Mouse (Mus musculus): ENCODE measurements at regions not wholly inside any gene's neighbourhood (a gene's known extent, or its start where the extent isn't known, plus 50 kb on each side); places are given as distances from the start of the nearest gene placed in this dataset.
A peak's percentile ranks its signal among the peaks of the same experiment; 100 is the strongest.

DNA sequence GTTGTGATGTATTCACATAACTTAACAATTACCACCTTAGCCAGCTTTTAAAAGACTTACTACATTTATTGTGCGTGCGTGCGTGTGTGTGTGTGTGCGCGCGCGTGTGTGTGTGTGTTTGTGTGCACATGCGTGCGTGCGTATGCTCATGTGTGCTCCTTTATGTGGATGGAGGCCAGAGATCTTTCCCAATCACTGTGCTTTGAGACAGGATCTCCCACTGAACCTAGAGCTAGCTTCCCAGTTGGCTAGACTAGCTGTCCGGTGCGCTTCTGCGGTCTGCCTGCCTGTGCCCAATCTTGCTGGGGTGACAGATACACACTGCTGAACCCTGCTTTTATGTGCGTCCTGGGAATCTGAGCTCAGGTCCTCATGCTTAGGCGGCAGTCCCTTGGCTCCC lies 50.1 kb upstream of the Arhgap29 start:
- 92% methylated on average over 15 of the region's 15 CpGs for WGBS
- Histone ChIP-seq H3K36me3 (ENCODE audit: control insufficient read depth, insufficient read depth) (no peaks in the 10 kb centered on the region), H3K9ac (ENCODE audit: low read depth, low read length) (no peak overlapping the region), H3K4me3 (ENCODE audit: low read depth, low read length) (no peak overlapping the region), H3K4me2 (replicated peaks; ENCODE audit: low read depth) (no peak overlapping the region), H3K4me1 (replicated peaks; ENCODE audit: control insufficient read depth, insufficient read depth, low read length) (no peaks in the 10 kb centered on the region), H3K27ac (ENCODE audit: low read depth, low read length) (no peak overlapping the region), H3K9me3 (ENCODE audit: control insufficient read depth) (no peaks in the 10 kb centered on the region), H3K27me3 (replicated peaks; ENCODE audit: control insufficient read depth, insufficient read depth, low read length) (no peaks in the 10 kb centered on the region)
- TF ChIP-seq CTCF (IDR thresholded peaks at IDR 0.05; ENCODE audit: low read depth), result no peak
- no peak for ATAC-seq

DNA sequence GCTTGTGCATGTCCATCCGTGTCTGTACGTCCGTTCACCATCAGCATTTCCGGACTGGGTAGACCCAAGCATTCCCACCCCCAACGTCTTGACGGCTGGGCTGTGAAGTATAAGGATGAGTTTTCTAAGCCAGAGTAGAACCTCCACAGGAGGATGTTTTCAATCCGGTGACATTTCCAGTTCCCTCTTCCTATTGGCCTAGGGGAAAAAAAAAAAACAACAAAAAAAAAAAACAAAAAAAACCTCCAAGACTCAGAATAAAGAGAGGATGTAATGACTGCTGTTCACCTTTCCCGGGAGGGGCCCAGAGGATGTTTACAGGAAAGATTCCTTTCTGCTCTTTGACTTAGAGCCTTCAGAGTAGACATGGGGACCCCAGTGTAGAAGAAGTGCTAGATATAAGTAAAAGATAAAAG lies 51.9 kb upstream of the Arhgap29 start:
- TF ChIP-seq CTCF (IDR thresholded peaks at IDR 0.05; ENCODE audit: low read depth), result no peak
- Histone ChIP-seq H3K9ac (ENCODE audit: low read depth, low read length) (no peak overlapping the region), H3K4me3 (ENCODE audit: low read depth, low read length) (no peak overlapping the region), H3K36me3 (ENCODE audit: control insufficient read depth, insufficient read depth) (no peaks in the 10 kb centered on the region), H3K4me2 (replicated peaks; ENCODE audit: low read depth) (no peak overlapping the region), H3K9me3 (ENCODE audit: control insufficient read depth) (no peaks in the 10 kb centered on the region), H3K4me1 (replicated peaks; ENCODE audit: control insufficient read depth, insufficient read depth, low read length) (no peaks in the 10 kb centered on the region), H3K27me3 (replicated peaks; ENCODE audit: control insufficient read depth, insufficient read depth, low read length) (no peaks in the 10 kb centered on the region), H3K27ac (ENCODE audit: low read depth, low read length) (no peak overlapping the region)
- 69% methylated on average over 8 of the region's 8 CpGs for WGBS
- no peak for ATAC-seq

DNA sequence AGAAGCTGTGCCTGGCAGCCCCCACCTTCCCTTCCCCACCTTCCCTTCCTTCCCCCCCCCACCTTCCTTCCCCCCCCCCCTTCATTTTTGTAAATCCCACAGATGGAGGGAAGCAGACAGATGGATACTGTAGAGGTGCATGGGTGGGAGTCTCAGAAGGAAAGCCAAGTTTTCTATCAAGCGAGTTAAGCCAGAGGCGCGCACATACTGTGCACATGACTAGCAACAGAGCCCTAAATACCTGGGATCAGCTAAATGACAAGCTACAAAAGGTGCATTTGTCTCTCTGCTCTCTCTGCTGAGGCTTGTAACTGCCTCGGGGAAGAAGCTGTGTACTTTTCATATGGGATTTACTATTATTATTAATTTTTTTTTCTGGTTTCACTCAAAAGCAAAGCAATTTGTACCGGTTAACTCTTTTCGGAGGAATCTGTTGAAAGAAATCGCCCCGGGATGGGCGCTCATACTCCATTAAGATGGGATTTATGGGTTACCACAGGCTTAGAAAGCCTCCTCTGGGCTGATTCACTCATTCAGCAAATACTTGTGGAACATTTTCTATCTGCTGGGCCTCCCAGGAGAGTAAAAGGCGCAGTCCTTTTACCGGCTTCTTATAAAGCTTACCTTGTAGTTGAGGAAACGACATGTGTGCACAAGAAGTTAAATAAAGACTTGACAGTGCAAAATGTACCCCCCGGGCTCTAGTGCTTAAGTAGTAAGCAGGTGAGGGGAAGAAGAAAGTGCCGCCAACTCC lies 54.3 kb upstream of the Arhgap29 start:
- H3K4me3 ChIP-seq (ENCODE audit: low read depth, low read length), result no peak overlapping the region
- 67% methylated on average over 14 of the region's 14 CpGs for WGBS
- H3K4me2 ChIP-seq (replicated peaks; ENCODE audit: low read depth), result no peak overlapping the region
- H3K36me3 ChIP-seq (ENCODE audit: control insufficient read depth, insufficient read depth), result no peaks in the 10 kb centered on the region
- H3K9me3 ChIP-seq (ENCODE audit: control insufficient read depth), result no peaks in the 10 kb centered on the region
- no peak for ATAC-seq
- no peaks in the 10 kb centered on the region for H3K27me3 ChIP-seq (replicated peaks; ENCODE audit: control insufficient read depth, insufficient read depth, low read length)
- H3K9ac ChIP-seq (ENCODE audit: low read depth, low read length), result no peak overlapping the region
- no peak for TF ChIP-seq CTCF (IDR thresholded peaks at IDR 0.05; ENCODE audit: low read depth)
- H3K27ac ChIP-seq (ENCODE audit: low read depth, low read length), result no peak overlapping the region
- H3K4me1 ChIP-seq (replicated peaks; ENCODE audit: control insufficient read depth, insufficient read depth, low read length), result no peaks in the 10 kb centered on the region

DNA sequence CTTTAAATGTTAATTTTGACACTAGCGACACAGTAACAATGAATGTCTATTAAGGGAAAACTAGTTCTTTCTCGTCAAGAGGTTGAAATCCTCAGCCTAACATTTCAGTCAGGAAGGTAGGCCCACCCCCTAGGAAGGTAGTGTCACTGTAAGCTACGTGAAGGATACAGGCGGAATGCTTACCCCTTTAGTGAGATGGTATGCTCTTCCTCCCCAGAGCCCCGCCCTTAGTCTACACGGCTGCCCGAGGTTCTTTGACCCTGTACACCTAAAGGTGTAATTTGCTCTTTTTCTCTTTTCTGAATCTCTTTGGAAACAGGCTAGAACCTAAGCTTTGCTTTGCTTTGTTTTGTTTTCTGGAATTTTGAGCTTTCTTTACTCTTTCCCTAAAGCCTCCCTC lies 58.7 kb upstream of the Arhgap29 start:
- Histone ChIP-seq H3K9me3 (ENCODE audit: control insufficient read depth) (no peaks in the 10 kb centered on the region), H3K27ac (ENCODE audit: low read depth, low read length) (no peak overlapping the region), H3K4me1 (replicated peaks; ENCODE audit: control insufficient read depth, insufficient read depth, low read length) (no peaks in the 10 kb centered on the region), H3K4me2 (replicated peaks; ENCODE audit: low read depth) (no peak overlapping the region), H3K36me3 (ENCODE audit: control insufficient read depth, insufficient read depth) (no peaks in the 10 kb centered on the region), H3K4me3 (ENCODE audit: low read depth, low read length) (no peak overlapping the region), H3K27me3 (replicated peaks; ENCODE audit: control insufficient read depth, insufficient read depth, low read length) (no peaks in the 10 kb centered on the region), H3K9ac (ENCODE audit: low read depth, low read length) (no peak overlapping the region)
- WGBS, result 62% methylated on average over 7 of the region's 7 CpGs
- ATAC-seq, result no peak
- TF ChIP-seq CTCF (IDR thresholded peaks at IDR 0.05; ENCODE audit: low read depth), result no peak

DNA sequence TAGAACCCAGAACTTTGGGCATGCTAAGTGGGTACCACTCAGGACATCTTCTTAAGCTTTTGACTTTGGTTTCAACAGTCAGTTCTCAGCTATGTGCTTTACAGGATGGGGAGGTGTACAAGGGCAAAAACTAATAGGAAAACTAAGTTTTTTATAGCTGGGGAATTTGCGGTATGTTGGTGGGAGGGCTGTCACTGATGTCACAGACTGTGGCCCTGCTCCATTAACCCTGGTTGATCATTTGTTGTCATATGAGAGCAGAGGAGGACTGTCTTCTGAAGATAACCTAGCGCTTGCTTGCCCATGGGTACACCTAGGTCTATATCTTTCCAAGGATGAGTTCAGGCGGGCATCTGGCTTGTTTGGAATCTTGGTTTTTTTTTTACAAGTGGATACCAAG lies 59.7 kb upstream of the Arhgap29 start:
- H3K4me1 ChIP-seq (replicated peaks; ENCODE audit: control insufficient read depth, insufficient read depth, low read length), result no peaks in the 10 kb centered on the region
- H3K9ac ChIP-seq (ENCODE audit: low read depth, low read length), result no peak overlapping the region
- no peaks in the 10 kb centered on the region for H3K27me3 ChIP-seq (replicated peaks; ENCODE audit: control insufficient read depth, insufficient read depth, low read length)
- no peak for TF ChIP-seq CTCF (IDR thresholded peaks at IDR 0.05; ENCODE audit: low read depth)
- 84% methylated on average over 3 of the region's 3 CpGs for WGBS
- no peaks in the 10 kb centered on the region for H3K9me3 ChIP-seq (ENCODE audit: control insufficient read depth)
- no peak overlapping the region for H3K4me2 ChIP-seq (replicated peaks; ENCODE audit: low read depth)
- H3K27ac ChIP-seq (ENCODE audit: low read depth, low read length), result no peak overlapping the region
- no peak overlapping the region for H3K4me3 ChIP-seq (ENCODE audit: low read depth, low read length)
- ATAC-seq, result no peak
- no peaks in the 10 kb centered on the region for H3K36me3 ChIP-seq (ENCODE audit: control insufficient read depth, insufficient read depth)

DNA sequence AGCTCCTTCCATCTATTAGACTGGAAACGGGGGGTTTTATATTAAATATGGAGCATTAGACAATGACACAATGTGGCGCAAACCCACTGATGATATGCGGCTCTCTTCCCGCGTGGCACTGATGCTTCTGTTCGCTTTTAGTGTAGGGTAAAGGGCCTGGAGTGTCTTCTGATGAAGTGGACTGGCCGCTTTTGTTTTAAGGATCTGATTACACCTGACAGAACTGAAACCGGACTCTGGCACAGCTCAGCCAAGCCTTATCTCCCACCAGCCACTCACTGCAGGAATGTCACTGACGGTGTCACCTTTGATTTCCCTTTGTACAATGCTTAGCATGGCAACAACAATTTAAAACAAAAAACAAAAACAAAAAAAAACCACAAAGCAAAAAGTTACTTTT lies 61.0 kb upstream of the Arhgap29 start:
- no peak overlapping the region for H3K4me3 ChIP-seq (ENCODE audit: low read depth, low read length)
- no peak overlapping the region for H3K27ac ChIP-seq (ENCODE audit: low read depth, low read length)
- ATAC-seq, result no peak
- WGBS, result 27% methylated on average over 9 of the region's 9 CpGs
- no peak overlapping the region for H3K9ac ChIP-seq (ENCODE audit: low read depth, low read length)
- no peaks in the 10 kb centered on the region for H3K4me1 ChIP-seq (replicated peaks; ENCODE audit: control insufficient read depth, insufficient read depth, low read length)
- peak overlapping the region; percentile 37 for H3K4me2 ChIP-seq (replicated peaks; ENCODE audit: low read depth)
- no peaks in the 10 kb centered on the region for H3K9me3 ChIP-seq (ENCODE audit: control insufficient read depth)
- no peaks in the 10 kb centered on the region for H3K36me3 ChIP-seq (ENCODE audit: control insufficient read depth, insufficient read depth)
- no peak for TF ChIP-seq CTCF (IDR thresholded peaks at IDR 0.05; ENCODE audit: low read depth)
- H3K27me3 ChIP-seq (replicated peaks; ENCODE audit: control insufficient read depth, insufficient read depth, low read length), result no peaks in the 10 kb centered on the region
